Mouse (Mus musculus) thymus, postnatal 25 days (tissue): ENCODE results near the gene Mad2l1bp.

Experiments
- DNase-seq: peaks from one replicate; pipeline ENCODE4 v3.0.0; 2022

The Mad2l1bp gene

DNA sequence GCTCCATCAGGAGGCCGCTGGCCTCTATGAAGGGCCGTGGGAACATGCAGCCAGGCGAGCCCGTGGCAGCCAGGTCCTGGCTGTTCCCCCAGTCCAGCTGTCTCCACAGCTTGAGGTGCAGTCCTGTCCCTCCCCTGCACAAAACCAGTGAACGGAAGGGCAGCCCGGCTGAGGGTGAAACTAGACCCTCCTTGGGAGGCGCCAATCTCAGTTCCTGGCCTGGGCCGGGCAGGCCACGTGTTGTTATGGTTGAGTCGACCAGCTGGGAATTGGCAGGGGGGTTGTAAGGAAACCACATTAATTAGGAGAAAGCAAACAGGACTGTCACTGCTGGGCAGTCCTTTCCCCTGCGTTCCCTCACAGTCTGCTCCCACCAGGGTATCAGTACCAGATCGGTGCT, 48.9 kb downstream of the Mad2l1bp start:
- no peak for DNase-seq

DNA sequence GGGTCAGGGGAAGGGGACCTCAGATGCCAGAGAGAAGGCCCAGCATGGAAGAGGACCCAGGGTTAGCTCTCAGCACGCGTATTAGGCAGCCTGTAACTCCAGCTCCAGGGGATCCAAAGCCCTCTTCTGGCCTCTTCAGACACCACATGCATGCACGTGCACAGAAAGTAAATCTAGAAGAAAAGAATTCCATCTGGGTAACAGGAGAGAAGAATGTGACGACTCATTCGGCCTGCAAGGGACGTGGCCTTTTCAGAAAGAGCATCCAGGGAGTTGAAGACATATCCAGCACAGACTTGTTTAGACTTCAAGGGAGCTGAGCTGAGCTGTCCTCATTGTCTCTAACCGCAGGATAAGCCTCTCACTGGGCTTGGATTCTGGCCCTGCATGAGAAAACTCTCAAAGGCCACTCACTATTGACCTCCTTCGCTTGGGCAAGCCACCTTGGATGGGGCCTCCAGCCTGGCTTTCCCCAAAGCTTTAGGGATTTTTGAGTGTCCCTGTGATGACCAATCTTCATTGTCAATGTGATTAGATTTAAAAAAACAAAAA, 50.7 kb downstream of the Mad2l1bp start:
- no peak for DNase-seq

DNA sequence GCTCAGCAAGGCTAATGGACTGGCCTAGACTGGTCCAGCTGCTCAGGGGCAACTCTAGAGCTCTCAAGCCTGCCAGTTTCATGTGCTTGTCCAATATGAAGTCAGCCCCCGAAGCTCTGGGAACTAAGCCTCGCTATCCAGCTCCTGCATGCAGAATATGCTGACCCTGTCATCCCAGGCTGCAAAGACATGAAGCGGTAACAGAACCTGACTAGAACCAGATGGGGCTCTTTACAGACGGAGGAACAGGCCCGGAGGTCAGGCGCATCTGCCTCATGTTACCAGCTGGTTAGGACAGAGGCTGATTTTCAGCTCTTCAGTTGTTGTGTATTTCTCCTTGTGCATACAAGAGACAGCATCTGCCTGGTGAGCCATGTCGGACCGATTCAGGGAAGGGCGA, 51.4 kb downstream of the Mad2l1bp start:
- DNase-seq = no peak

DNA sequence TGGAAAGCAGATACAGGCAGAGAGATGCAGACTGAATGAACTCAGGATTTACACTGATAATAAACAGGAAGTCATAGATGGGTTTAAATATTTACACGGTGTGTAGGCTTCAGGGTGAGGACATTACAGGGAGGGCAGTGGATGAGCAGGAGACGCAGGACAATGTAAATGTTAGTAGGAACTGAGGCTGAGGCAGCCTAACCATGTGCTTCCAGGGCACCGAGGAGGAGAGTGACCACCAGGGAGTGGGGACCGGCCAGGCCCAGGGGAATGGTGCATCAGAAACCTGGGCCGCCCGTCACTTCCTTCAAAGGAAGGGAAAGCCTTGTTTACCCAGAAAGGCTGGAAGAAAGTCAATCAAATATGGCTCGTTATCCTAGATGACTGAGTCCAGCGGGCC, 54.8 kb downstream of the Mad2l1bp start:
- no peak for DNase-seq
